Mouse (Mus musculus): Measurements from ENCODE around the gene Kctd3. TPM values are rescaled to one million over a fixed set of nuclear protein-coding genes. Genes with fewer than 3 reads are reported as not detected.

Gene Kctd3
- polyA plus RNA-seq, 1 experiment from 2014 or later = 40.3 TPM

- Histone ChIP-seq H3K4me2 (replicated peaks) (no peak overlapping the region), H3K9me3 (replicated peaks) (no peaks in the 10 kb centered on the region), H3K27ac (no peak overlapping the region), H3K36me3 (no peaks in the 10 kb centered on the region), H3K4me3 (no peak overlapping the region), H3K4me1 (peaks cover 4% of the 10 kb centered on the region; the same call in 1 of the 2 replicates), H3K27me3 (no peaks in the 10 kb centered on the region), H3K9ac (no peak overlapping the region)
- WGBS = 81% methylated on average over 14 of the region's 14 CpGs
- ATAC-seq (ENCODE audit: low FRiP score) = no peak
Observed at GRCm38 (mm10) chr1:188937246-188937780, 70.3 kb downstream of the Kctd3 start.

Data from hindbrain, embryonic 12.5 days (tissue).